Mouse (Mus musculus) spleen, embryonic (tissue): ENCODE results near the gene Tsnax.

Source experiments
- CTCF ChIA-PET: fragments of 350-600 bp; sonication (Branson Sonifier 250); formaldehyde crosslinking; loops from one replicate; lab custom pipeline; 2022; lab: Charles Lee

The Tsnax gene

DNA sequence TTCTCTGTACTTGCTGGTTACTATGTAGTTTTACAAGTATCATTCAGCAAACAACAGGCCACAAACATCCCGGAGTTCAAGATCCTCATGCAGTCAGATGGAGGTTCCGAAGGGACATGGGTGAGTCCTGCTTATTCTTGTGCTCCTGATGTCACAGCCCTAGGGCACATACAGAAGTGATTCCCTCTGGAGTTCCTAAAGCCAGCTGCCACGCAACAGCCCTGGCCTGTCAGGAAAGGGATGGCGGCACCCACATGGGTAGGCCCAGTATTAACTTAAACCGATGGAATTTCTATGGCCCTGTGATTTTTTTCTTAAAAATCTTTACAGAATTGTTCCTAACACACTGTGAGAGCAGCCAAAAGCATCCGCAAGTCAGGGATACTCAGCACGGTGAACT, 30.6 kb downstream of the Tsnax start:
- CTCF ChIA-PET = no interaction called here

- CTCF ChIA-PET = interaction anchor here (0.6 kb wide), 1 partner anchor 42 kb away, joined by 3 read pairs; no protein-coding TSS in a partner anchor
Measured at GRCm38 (mm10) chr8:125043935-125044334, 31.1 kb downstream of the Tsnax start.

- CTCF ChIA-PET = interaction anchor here (0.7 kb wide), 1 partner anchor 9 kb away, joined by 3 read pairs; no protein-coding TSS in a partner anchor
Measured at GRCm38 (mm10) chr8:125045760-125046159, 33.0 kb downstream of the Tsnax start.

DNA sequence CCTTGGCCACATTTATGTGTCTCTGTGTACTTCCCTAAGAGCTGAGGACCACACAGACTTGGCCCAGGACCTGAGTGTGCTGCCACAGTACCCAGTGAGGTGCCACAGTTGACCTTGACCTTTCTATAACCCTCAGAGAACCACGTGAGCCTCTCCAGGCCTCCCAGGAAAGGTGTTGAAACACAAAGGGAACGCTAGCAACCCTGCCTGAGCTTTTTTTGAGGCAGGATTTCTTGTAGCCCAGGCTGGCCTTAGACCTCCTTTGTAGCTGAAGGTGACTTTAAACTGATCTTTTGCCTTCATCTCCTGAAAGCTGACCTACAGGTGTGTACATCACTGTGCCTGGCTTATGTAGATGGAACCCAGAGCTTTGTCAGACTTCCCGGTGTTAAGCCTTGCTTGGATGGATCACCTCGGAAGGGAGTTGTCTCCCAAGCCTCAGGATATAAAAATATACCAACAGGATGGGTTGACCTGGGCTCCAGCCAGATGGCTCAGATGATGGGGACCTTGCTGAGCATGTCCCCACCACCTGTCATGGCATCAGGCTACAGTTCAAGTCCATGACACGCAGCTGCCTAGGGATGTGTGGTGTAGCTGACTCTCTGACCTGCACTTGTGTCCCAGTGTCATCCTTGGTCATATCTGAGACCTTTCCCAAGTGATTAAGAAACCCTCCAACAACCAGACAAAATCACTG, 36.4 kb downstream of the Tsnax start:
- CTCF ChIA-PET = no interaction called here

- CTCF ChIA-PET = no interaction called here
Measured at GRCm38 (mm10) chr8:125049826-125050225, 37.0 kb downstream of the Tsnax start.

GRCm38 (mm10) chr8:125052026-125052425, 39.2 kb downstream of the Tsnax start:
- CTCF ChIA-PET = interaction anchor here (0.9 kb wide), 1 partner anchor 17 kb away, joined by 3 read pairs; no protein-coding TSS in a partner anchor

- CTCF ChIA-PET = interaction anchor here (0.6 kb wide), 1 partner anchor 12 kb away, joined by 3 read pairs; no protein-coding TSS in a partner anchor
Measured at GRCm38 (mm10) chr8:125053505-125054435, 41.0 kb downstream of the Tsnax start, which contains the start of gene Disc1. Gene Disc1, plus strand, starts transcription at chr8:125054195.

- CTCF ChIA-PET = interaction anchor here (0.6 kb wide), 2 partner anchors 9 to 12 kb away, joined by 3 read pairs; no protein-coding TSS in a partner anchor
Measured at GRCm38 (mm10) chr8:125054436-125054810, 41.6 kb downstream of the Tsnax start.

DNA sequence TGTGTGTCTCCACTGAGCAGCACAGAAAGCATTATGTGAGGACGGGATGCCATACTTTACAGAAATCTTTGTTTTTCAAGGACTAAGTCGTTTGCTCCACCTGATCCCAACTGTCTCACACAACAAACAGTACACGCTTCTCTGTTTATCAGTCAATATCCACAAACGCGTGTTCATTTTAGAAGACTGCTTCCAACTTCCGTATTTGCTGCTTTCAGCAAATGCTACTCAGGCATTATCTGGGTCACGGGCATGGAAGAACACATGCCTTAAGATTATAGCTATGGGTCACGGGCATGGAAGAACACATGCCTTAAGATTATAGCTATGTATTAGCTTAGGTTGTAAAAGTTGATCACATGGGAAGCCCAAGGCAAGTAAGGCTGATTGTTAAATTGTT, 48.1 kb downstream of the Tsnax start:
- CTCF ChIA-PET = no interaction called here

DNA sequence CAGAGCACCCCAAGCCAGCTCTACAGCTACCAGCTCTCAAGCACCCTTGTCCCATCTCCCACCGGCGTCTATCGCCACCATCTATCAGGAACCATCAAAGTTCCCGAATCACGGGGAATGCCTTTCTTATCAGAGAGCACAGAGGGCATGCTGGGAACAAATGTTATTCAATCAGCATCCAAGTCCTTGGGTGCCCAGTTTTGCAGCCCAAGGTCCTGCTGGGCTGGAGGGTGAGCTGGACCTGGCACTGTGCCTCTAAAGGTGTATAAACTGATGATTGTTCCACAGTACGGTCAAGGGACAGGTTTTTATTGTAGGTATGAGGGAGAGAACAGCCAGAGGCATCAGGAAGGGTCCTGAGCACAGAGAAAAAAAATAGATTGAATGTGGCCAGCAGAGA, 52.8 kb downstream of the Tsnax start:
- CTCF ChIA-PET = interaction anchor here (0.6 kb wide), 2 partner anchors 12 to 78 kb away, joined by 3 read pairs; partner anchors contain the start of gene Disc1

- CTCF ChIA-PET = interaction anchor here (0.6 to 1.2 kb wide), 2 partner anchors 16 to 453 kb away, joined by 4 to 6 read pairs; no protein-coding TSS in a partner anchor
Measured at GRCm38 (mm10) chr8:125066913-125067595, 54.3 kb downstream of the Tsnax start.

DNA sequence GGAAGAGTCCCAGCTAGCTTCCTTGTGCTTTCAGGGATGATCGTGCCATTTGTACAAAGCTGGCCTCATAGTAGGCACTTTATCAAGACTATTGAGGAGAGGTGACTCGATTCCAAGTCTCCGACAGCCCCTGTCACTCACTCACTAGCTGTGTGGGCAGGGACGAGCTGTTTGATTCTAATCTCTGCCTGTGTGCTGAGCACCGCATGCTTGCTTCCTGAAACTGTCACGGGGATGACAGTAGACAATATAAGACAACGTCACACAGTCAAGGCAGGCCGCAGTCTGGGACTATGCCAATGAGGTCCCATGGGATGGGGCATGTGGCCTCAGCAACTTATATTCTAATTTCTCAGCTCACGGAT, 54.8 kb downstream of the Tsnax start:
- CTCF ChIA-PET = interaction anchor here (1.2 kb wide), 1 partner anchor 16 kb away, joined by 4 read pairs; no protein-coding TSS in a partner anchor

GRCm38 (mm10) chr8:125068146-125068905, 55.5 kb downstream of the Tsnax start:
- CTCF ChIA-PET = interaction anchor here (0.6 to 1.0 kb wide), 2 partner anchors 10 to 16 kb away, joined by 3 to 11 read pairs; no protein-coding TSS in a partner anchor

DNA sequence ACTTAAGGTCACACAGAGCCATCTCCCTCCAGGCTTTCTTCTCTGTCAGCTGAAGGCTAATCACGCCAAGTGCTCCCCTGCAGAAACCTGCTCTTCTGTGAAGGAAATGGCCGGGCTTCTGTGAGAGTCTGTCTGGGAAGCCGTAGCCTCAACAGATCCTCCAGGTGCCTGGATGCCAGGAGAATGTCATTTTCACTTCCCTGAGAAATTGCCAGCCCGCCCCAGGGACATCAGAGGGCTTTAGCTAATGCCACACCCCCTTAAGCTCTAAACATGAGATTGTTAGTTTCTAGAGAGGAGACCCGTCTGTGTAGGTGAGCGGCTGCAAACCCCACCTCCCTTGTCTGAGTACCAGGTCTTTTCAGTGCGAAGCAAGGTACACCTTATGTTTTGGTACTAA, 56.5 kb downstream of the Tsnax start:
- CTCF ChIA-PET = interaction anchor here (0.6 to 1.5 kb wide), 2 partner anchors 11 to 15 kb away, joined by 3 to 11 read pairs; no protein-coding TSS in a partner anchor

DNA sequence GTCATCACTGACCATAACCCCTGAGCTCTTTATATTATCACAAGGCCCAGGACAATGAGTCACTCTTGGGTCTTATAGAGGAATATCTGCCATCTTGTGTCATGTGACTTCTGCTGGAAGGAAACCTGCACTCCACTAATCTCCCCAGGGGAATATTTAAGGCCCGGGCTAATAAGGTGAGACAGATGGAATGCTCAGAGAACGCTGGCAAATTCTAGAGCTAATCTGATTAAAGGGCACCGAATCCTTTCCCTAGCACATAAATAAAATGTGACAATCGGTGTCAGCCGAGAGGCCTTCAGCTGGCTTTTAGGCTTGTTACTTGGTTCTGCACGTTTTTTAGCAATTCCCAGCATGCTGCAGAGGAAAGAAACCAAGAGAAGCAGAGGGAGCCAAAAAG, 56.9 kb downstream of the Tsnax start:
- CTCF ChIA-PET = interaction anchor here (1.5 kb wide), 1 partner anchor 14 kb away, joined by 3 read pairs; no protein-coding TSS in a partner anchor

DNA sequence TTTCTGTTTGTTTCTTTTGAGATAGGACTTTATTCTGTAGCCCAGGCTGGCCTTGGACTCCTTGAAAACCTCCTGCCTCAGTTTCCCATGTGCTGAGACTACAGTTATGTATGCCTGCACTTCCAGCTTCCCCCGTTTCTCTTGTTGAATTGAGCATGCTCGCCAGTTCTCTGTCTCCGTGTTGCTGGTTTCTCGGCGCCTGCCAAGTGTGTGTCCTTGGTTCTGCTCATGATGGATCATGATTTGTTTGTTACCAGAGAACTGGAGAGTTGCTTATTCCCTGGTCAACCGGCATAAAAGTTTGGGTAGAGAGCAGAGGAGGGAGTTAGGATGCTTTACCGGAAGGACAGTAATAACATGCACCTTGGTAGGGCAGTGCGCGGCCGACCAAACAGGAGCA, 61.3 kb downstream of the Tsnax start:
- CTCF ChIA-PET = no interaction called here

DNA sequence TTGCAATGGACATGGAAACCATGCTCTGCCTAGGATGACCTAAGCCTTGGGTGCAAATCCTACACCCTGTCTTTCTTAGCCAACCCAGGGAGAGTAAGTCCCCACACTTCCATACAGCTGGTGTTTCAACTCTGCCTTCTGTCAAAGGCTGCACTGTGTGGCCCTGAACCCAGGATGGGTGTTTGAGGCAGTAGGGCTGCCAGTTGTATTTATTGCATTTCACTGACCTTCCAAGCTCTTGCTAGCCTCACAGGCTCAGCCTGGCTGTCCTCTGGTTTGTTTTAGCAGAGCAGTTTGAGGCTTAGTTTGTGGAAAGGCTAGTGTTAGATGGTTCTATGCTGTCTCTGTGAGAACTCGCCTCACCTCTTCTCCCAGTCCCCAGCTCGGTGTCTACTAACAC, 61.8 kb downstream of the Tsnax start:
- CTCF ChIA-PET = interaction anchor here (0.7 kb wide), 1 partner anchor 112 kb away, joined by 4 read pairs; no protein-coding TSS in a partner anchor

DNA sequence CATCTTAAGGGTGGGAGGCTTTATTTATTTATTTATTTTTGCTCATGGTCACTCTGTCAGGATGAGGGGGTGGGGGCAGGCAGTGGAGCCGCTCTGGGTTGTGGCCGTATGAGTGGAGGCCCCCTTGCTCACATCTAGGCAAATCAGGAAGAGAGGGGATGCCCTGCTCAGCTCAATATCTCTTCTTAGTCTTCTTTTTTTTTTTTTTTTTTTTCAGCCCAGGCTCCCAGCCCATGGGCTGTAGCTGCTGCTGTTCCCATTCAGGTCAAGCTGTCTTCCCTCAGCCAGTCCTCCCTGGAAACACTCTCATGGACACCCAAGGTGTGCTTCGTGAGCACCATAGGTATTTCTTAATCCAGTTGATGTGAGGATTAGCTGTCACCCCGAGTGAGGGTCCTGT, 62.6 kb downstream of the Tsnax start:
- CTCF ChIA-PET = interaction anchor here (0.6 to 0.7 kb wide), 2 partner anchors 23 to 111 kb away, joined by 3 to 4 read pairs; no protein-coding TSS in a partner anchor

DNA sequence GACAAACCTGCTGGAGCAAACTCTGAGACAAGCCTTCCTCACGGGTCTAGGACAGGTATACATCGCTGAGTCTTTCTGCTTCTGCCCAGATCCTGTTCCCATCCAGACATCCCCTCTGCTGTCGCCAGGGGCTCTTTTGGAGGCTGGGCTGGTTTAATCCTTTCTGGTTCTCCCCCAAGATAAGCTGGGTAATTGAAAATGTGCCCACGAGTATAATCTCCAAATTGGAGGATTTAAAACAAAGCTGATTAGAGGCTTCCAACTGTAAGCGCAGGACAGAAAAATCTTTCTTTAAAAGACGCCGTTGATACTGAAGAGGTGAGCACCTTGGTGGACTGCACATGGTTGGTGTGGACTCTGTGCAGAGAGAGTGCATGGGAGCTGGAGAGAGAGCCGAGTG, 64.5 kb downstream of the Tsnax start:
- CTCF ChIA-PET = no interaction called here

DNA sequence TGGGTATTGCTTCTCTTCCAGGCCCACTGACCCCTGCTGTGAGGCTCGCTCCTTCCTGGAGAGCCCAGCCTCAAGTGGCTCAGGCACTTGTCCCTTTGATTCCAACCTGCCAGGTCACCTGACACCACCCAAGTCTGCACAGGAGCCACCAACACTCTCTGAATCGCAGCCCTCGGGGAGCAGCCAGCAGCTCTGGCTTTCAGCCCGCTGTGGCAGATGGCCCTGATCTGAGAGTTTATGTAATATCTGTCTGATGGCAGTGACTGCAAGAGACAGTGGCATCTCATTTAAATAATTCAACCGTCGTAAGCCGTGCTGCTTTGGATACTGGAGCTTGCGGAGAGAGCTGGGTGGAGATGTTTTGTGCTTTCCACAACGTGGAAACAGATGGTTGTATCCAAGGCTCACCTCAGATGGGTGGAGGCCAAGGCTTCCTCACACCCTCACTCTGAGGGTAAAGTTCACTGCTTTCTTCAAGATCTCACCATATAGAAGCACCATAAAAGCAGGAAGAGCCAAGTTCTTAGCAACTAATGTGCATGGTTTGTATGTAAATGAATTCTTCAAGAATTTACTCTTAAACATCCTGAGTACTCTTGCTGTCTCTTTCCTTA, 66.1 kb downstream of the Tsnax start:
- CTCF ChIA-PET = no interaction called here
